Mouse (Mus musculus): ENCODE data around the gene Gm49336.

Gm49336 gene

DNA sequence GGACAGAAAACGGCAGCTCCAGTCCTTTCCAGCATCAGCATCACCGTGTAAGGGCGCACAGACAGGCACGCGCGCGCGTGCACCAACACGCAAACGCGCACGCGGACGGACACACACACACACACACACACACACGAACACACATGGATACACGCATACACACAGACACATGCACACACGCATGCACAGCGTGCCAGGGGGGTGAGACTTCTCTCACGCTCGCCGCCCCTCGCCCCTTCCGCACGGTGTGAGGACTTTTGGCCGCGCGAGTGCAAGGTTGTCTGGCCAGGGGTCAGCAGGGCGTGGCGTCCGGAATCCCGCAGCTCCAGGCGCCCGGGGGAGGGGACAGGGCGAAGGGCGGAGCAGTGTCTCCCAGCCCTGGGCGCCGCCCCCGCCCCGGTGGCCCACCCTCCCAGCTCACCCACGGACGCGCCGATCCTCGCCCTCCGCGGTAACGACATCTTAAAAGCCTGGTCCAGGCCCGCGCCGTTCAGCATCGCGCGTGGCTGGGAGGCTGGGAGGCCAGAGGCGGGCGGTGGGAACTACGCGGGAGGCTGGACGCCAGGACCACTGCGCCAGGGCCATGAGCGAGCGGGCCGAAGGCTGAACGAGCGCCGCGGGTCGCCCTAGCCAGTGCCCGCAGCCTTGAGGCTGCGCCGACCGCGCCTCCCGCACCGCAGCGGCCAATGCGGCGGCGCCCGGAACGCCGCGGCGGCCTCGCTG lies 74.3 kb downstream of the Gm49336 start:
- in situ Hi-C loops (cut with MboI; ENCODE audit: unreplicated experiment in 2 of 2) = loop anchor here in 1 of 2 experiments (10.0 to 25.0 kb wide), 2 partner anchors 162 to 565 kb away; no protein-coding TSS in a partner anchor

DNA sequence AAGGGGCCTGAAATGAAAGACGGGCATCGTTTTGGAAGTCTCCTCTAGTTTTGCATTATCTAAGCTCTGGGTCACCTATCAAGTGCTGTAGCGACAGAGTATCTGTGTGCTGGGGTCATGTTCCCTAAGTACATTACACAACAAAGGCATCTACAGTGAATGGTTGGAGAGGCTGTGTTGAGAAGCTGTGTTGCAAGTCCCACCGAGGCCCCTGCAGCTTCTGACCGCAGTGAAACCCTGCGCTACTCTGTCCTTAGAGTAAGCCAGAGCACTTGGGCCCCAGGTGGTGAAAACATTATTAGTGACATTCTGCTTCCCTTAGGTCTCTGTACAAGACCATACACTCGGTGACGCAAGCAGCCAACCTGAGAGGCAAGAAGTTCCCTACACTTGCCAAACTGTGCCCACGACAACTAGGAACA lies 74.8 kb downstream of the Gm49336 start:
- in situ Hi-C loops (cut with MboI; ENCODE audit: unreplicated experiment in 2 of 2) = loop anchor here in 1 of 2 experiments (10.0 to 25.0 kb wide), 2 partner anchors 162 to 564 kb away; no protein-coding TSS in a partner anchor

DNA sequence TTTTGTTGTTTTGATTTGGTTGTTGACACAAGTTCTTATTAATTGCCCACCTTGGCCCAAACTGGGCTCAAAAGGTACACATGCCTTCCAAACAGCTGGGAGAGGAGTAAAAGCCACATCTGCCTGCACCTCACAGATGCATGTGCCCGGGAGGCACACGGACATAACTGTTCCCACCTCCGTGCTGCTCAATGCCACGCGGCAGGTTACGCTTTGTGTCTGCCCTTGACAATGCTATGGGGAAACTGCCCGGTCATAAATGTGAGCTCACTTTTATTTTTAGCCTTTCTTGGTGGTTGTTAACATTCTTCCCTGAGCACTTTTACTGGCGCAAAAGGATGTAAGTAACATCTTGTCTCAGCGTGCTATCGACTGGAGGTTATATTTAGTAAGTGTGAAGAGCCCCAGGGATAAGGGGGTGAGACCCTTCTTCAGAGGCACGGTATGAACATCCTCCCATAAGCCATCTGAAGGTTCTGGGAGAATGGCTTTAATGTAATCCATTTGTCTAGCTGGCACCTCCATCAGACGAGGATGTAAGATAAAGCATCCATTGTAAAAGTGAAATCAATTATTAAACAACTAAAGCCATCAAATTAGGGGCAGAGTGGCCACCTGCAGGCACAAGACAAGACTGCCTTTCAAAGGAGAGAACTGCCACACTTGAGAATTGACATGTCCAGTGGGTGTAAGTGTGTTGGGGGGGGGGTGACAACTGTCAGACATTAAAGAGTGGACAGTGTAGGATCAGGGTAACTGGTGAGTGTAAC lies 78.8 kb downstream of the Gm49336 start:
- in situ Hi-C loops (cut with MboI; ENCODE audit: unreplicated experiment in 2 of 2) = loop anchor here in 1 of 2 experiments (10.0 kb wide), 1 partner anchor 158 kb away; no protein-coding TSS in a partner anchor

DNA sequence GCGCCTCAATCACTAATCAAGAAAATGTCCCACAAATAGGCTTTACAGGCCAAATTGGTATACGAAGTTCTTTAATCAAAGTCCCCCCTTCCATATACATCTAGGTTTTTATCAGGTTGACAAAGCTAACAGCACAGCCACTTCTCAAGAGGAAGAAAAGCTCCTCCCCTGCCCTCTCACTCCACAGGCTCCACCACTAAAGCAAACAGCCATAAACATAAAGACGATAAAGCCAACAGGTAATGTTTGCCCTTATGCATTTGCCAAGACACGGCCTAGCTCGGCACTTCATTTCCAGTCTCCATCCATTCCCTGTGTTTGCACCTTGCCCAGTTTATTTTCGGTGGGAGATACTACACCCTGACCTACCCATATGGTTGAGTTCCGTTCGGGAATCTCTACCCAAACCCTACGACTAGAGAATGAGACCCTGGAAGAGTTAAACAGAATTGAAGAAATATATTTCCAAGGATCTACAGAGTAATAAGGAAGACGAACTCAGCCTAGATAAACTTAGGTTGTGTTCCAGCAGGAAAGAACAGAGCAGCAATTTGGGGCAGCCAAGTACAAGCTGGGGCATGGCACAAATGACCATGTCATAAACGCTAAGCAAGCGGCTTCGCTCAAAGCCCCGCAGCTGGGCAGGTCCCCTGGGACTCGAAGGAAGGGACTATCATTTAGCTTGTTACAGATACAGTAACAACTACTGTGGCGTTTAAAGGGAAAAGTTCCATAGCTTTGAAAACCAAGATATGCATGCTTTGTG lies 80.3 kb downstream of the Gm49336 start:
- in situ Hi-C loops (cut with MboI; ENCODE audit: unreplicated experiment in 2 of 2) = loop anchor here in 1 of 2 experiments (10.0 kb wide), 1 partner anchor 156 kb away; no protein-coding TSS in a partner anchor

DNA sequence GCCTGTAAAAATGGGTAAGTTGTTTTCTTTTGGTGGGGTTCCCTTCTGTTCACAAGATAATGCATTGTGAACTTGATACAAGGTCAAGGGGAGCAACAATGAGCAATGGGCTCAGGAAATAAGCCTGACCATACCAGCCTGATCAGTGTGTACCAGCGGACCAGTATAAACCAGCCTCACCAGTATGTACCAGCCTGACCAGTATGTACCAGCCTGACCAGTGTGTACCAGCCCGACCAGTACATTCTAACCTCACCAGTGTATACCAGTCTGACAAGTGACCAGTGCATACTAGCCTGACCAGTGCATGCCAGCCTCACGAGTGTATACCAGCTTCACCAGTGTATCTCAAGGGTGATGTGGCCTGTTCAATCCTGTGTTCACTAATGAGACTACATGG lies 87.9 kb downstream of the Gm49336 start:
- in situ Hi-C loops (cut with MboI; ENCODE audit: unreplicated experiment in 2 of 2) = no loop called here

Measured in v-Abl transformed pro-B cells (cell line).